Mouse (Mus musculus): Measurements from ENCODE around the gene Ctu1. TPM values are rescaled to one million over a fixed set of nuclear protein-coding genes. Genes with fewer than 3 reads are reported as not detected.
A peak's percentile ranks its signal among the peaks of the same experiment; 100 is the strongest.

Ctu1 gene
- 4.1 and 5.3 TPM in 2 replicates for polyA plus RNA-seq (2015; fragmentation: Nextera tagmentation; extraction: Ambion mirVana)

DNA sequence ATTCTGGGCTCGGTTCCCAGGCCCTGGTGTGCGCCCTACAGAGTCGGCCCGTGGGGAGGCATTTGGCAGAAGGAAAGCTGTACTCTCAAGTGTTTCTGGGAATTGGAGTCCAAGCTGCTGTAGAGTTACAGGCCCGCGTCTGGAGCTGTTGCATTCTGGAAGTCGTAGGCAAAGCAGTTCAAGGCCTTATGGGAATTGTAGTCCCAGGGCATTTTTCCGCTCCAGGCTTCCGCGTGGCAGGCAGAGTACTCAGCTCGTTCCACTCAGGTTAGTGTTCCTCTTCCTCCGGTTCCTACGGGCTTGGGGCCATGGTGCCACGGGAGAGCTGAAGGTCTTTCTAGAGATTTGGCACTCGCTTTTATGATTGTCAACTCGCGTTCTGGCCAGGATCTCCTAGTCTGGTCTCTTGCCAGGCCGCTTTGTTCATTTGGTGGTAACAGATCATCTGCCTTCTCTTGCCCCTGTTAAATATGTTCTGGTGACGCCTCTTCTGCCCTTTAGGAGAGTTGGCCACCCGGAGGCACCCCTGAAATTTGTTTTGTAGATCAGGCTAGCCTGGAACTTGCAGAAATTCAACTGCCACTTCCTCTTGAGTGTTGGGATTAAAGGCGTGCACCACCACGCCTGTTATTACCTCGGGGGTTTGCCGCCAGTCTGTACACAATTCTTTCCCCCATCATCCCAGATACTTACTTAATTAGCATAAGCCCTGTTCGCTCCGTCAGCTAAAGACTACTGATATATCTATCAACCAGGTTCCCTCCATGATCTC lies at the start of gene Ctu1:
Ctu1 (plus strand) TSS at position 208 of the 772 bp plus-strand sequence.
- ATAC-seq (ENCODE audit: insufficient read depth): peak; percentile 86
- Histone ChIP-seq H3K9me3 (replicated peaks) (no peaks in the 10 kb centered on the region), H3K4me1 (replicated peaks) (peaks cover 21% of the 10 kb centered on the region), H3K4me3 (replicated peaks) (peak within 1 kb of the TSS; percentile 69), H3K27ac (replicated peaks) (0 out of 2 replicates have a peak within 1 kb of the TSS, but pooled peaks have one; percentile 33), H3K9ac (peak within 1 kb of the TSS; percentile 65), H3K36me3 (replicated peaks) (peaks cover 23% of the 10 kb centered on the region), H3K27me3 (no peaks in the 10 kb centered on the region), H3K4me2 (peak within 1 kb of the TSS; percentile 72)
- under 1% methylated on average over 26 of the region's 26 CpGs for WGBS (ENCODE audit: insufficient replicate concordance)

DNA sequence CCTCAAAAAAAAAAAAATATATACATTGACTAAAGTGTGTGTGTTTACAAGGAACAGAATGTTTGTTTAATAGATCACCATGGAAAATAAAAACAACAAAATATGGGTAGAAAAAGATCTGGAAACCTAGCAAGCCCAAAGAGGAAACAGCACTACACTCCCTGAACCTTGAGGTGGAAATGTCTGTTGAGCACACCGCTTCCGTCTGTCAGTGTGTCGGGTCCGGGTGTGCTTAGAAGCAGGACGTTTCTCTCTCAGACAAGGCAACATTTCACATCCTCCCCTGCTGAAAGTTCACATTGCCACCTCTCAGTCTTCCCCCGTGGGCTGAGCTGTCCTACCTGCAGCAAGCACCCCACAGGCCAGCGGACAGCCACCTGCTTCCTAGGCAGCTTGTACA lies 48.9 kb upstream of the Ctu1 start:
- no peak overlapping the region for H3K9ac ChIP-seq
- no peaks in the 10 kb centered on the region for H3K4me1 ChIP-seq (replicated peaks)
- no peak overlapping the region for H3K4me2 ChIP-seq
- no peak overlapping the region for H3K4me3 ChIP-seq (replicated peaks)
- H3K9me3 ChIP-seq (replicated peaks): no peaks in the 10 kb centered on the region
- ATAC-seq (ENCODE audit: insufficient read depth): no peak
- H3K27ac ChIP-seq (replicated peaks): no peak overlapping the region
- no peaks in the 10 kb centered on the region for H3K36me3 ChIP-seq (replicated peaks)
- WGBS (ENCODE audit: insufficient replicate concordance): 45% methylated on average over 7 of the region's 7 CpGs
- H3K27me3 ChIP-seq: no peaks in the 10 kb centered on the region

DNA sequence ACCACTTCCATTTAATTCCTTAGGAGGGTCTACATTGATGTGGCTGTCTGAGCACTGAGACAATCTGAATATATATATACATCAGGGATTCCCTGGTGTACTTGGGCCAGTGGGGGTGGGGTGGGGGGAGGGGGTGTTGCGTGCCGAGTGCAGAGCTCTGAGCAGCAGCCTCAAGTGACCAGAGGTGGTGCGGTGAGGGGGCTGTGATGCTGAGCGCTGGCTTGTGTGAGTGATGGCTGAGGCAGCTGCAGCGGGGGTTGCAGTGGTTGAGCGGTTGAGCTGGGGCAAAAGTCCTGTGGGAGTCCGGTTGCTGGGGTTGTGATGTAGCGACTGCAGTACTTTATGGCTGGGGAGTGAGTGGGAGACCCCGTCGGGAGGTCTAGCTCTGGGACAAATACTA lies 48.0 kb upstream of the Ctu1 start:
- WGBS (ENCODE audit: insufficient replicate concordance): 27% methylated on average over 10 of the region's 10 CpGs

GRCm38 (mm10) chr7:43625065-43625464 lies 46.8 kb upstream of the Ctu1 start:
- H3K4me2 ChIP-seq: no peak overlapping the region
- H3K36me3 ChIP-seq (replicated peaks): no peaks in the 10 kb centered on the region
- H3K4me3 ChIP-seq (replicated peaks): no peak overlapping the region
- H3K9ac ChIP-seq: no peak overlapping the region
- H3K9me3 ChIP-seq (replicated peaks): no peaks in the 10 kb centered on the region
- no peaks in the 10 kb centered on the region for H3K27me3 ChIP-seq
- 41% methylated on average over 3 of the region's 3 CpGs for WGBS (ENCODE audit: insufficient replicate concordance)
- H3K27ac ChIP-seq (replicated peaks): no peak overlapping the region
- H3K4me1 ChIP-seq (replicated peaks): no peaks in the 10 kb centered on the region
- ATAC-seq (ENCODE audit: insufficient read depth): no peak

More for the DNA sequence above, 48.0 kb upstream of the Ctu1 start:
- Histone ChIP-seq H3K4me1 (replicated peaks) (no peaks in the 10 kb centered on the region), H3K4me3 (replicated peaks) (no peak overlapping the region), H3K4me2 (no peak overlapping the region), H3K9ac (no peak overlapping the region), H3K27me3 (no peaks in the 10 kb centered on the region), H3K9me3 (replicated peaks) (no peaks in the 10 kb centered on the region), H3K36me3 (replicated peaks) (no peaks in the 10 kb centered on the region), H3K27ac (replicated peaks) (no peak overlapping the region)
- no peak for ATAC-seq (ENCODE audit: insufficient read depth)

GRCm38 (mm10) chr7:43625794-43626422 lies 45.9 kb upstream of the Ctu1 start:
- Histone ChIP-seq H3K4me3 (replicated peaks) (no peak overlapping the region), H3K9ac (no peak overlapping the region), H3K4me2 (no peak overlapping the region), H3K27ac (replicated peaks) (no peak overlapping the region), H3K9me3 (replicated peaks) (no peaks in the 10 kb centered on the region), H3K4me1 (replicated peaks) (no peaks in the 10 kb centered on the region), H3K27me3 (no peaks in the 10 kb centered on the region), H3K36me3 (replicated peaks) (no peaks in the 10 kb centered on the region)
- WGBS (ENCODE audit: insufficient replicate concordance): 57% methylated on average over 8 of the region's 8 CpGs
- ATAC-seq (ENCODE audit: insufficient read depth): no peak

DNA sequence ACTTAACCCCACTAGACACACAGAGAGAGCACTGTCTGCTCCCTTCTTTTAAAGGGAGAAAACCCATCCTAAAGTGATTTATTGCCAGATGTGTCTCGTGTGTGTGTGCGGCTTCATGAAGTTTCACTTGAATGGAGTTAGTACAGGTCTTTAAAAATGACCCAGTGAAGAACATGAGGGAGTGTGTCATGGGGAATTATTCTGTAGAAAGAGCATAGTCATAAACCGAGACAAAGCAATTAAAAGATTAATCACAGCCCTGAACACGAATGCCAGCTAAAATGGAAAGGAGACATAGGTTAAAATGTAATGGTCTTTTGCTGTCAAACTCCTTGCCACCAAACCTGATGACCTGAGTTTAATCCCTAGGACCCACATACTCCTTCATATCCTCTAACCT lies 37.9 kb upstream of the Ctu1 start:
- Histone ChIP-seq H3K36me3 (replicated peaks) (no peaks in the 10 kb centered on the region), H3K9me3 (replicated peaks) (no peaks in the 10 kb centered on the region), H3K27ac (replicated peaks) (no peak overlapping the region), H3K4me1 (replicated peaks) (no peaks in the 10 kb centered on the region), H3K27me3 (no peaks in the 10 kb centered on the region), H3K9ac (no peak overlapping the region), H3K4me2 (no peak overlapping the region), H3K4me3 (replicated peaks) (no peak overlapping the region)
- 62% methylated on average over 4 of the region's 4 CpGs for WGBS (ENCODE audit: insufficient replicate concordance)
- ATAC-seq (ENCODE audit: insufficient read depth): no peak

DNA sequence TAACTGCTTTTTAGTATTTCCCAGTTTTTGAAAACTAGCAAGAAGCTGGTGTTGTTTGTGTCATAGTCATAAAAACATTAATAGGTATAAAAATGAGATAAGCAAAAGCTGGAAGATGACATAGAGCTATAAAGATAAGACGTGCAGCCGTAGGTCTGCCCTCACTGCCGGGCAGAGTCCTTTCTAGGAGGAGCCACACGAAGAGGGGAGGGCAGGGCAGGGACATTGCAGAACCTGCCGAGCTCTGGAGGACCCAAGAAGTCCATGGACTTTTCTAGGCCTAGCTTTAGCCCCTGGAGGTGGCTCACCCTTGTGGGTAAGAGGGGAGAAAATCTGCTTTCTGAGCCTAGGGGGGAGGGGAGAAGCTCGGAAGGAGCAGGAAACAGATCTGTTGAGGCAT lies 37.3 kb upstream of the Ctu1 start, which contains the start of gene Ceacam18:
Ceacam18 (plus strand) TSS at position 208 of the 400 bp plus-strand sequence.
- Histone ChIP-seq H3K27ac (replicated peaks) (no peak within 1 kb of the TSS), H3K9me3 (replicated peaks) (no peaks in the 10 kb centered on the region), H3K9ac (no peak within 1 kb of the TSS), H3K27me3 (no peaks in the 10 kb centered on the region), H3K4me2 (no peak within 1 kb of the TSS), H3K36me3 (replicated peaks) (no peaks in the 10 kb centered on the region), H3K4me3 (replicated peaks) (no peak within 1 kb of the TSS), H3K4me1 (replicated peaks) (no peaks in the 10 kb centered on the region)
- WGBS (ENCODE audit: insufficient replicate concordance): 27% methylated on average over 6 of the region's 6 CpGs
- no peak for ATAC-seq (ENCODE audit: insufficient read depth)

DNA sequence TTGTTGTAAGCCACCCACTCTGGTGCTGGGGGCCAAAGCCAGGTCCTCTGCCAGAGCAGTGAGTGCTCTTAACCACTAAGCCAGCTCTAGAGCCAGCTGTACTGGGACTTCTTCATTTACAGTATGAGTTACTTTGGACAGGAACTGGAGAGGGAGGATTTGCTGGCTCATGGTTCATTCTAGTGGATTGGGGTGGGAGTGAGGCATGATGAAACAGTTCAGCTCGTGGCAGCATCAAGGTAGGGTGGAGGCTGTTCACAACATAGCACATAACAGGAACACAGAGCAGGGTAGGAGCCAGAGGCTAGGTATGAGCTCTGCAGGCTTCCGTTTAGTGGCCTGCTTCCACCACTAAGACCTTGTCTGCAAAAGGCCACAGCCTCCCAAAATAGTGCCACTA lies 35.6 kb upstream of the Ctu1 start:
- Histone ChIP-seq H3K9me3 (replicated peaks) (no peaks in the 10 kb centered on the region), H3K27me3 (no peaks in the 10 kb centered on the region), H3K4me1 (replicated peaks) (no peaks in the 10 kb centered on the region), H3K27ac (replicated peaks) (no peak overlapping the region), H3K9ac (no peak overlapping the region), H3K36me3 (replicated peaks) (no peaks in the 10 kb centered on the region), H3K4me3 (replicated peaks) (no peak overlapping the region), H3K4me2 (no peak overlapping the region)
- no peak for ATAC-seq (ENCODE audit: insufficient read depth)
- WGBS (ENCODE audit: insufficient replicate concordance): 23% methylated on average over 2 of the region's 2 CpGs

DNA sequence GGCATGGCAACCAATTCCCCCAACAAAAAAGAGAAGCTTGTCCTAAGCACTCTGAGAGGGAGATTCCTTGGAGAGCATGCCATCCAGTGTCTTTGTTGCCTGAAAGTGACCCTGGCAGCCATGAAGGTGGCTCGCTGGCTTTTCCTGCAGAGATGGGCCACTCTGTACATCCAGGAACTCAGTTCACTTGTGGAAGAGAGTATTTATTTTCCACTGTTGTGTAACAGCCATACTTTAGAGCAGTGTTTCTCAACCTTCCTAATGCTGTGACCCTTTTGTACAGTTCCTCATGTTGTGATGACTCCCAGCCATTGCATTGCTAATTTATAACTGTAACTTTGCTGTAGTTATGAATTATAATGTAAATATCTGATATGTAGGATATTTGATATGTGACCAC lies 34.7 kb upstream of the Ctu1 start:
- 50% methylated on average over 1 of the region's 1 CpGs for WGBS (ENCODE audit: insufficient replicate concordance)
- H3K4me1 ChIP-seq (replicated peaks): no peaks in the 10 kb centered on the region
- H3K9me3 ChIP-seq (replicated peaks): no peaks in the 10 kb centered on the region
- no peak for ATAC-seq (ENCODE audit: insufficient read depth)
- H3K27me3 ChIP-seq: no peaks in the 10 kb centered on the region
- no peak overlapping the region for H3K4me3 ChIP-seq (replicated peaks)
- H3K9ac ChIP-seq: no peak overlapping the region
- H3K36me3 ChIP-seq (replicated peaks): no peaks in the 10 kb centered on the region
- H3K27ac ChIP-seq (replicated peaks): no peak overlapping the region
- no peak overlapping the region for H3K4me2 ChIP-seq

- no peak overlapping the region for H3K9ac ChIP-seq
- 54% methylated on average over 5 of the region's 5 CpGs for WGBS (ENCODE audit: insufficient replicate concordance)
- no peaks in the 10 kb centered on the region for H3K27me3 ChIP-seq
- ATAC-seq (ENCODE audit: insufficient read depth): no peak
- H3K9me3 ChIP-seq (replicated peaks): no peaks in the 10 kb centered on the region
- H3K36me3 ChIP-seq (replicated peaks): no peaks in the 10 kb centered on the region
- no peak overlapping the region for H3K4me3 ChIP-seq (replicated peaks)
- H3K4me2 ChIP-seq: no peak overlapping the region
- H3K4me1 ChIP-seq (replicated peaks): no peaks in the 10 kb centered on the region
- peak overlapping the region; percentile 38 for H3K27ac ChIP-seq (replicated peaks)
Observed at GRCm38 (mm10) chr7:43642587-43642986, 29.2 kb upstream of the Ctu1 start.

GRCm38 (mm10) chr7:43643046-43643652 lies 28.7 kb upstream of the Ctu1 start:
- Histone ChIP-seq H3K4me1 (replicated peaks) (no peaks in the 10 kb centered on the region), H3K4me3 (replicated peaks) (no peak overlapping the region), H3K36me3 (replicated peaks) (no peaks in the 10 kb centered on the region), H3K9me3 (replicated peaks) (no peaks in the 10 kb centered on the region), H3K9ac (no peak overlapping the region), H3K27me3 (no peaks in the 10 kb centered on the region), H3K4me2 (no peak overlapping the region), H3K27ac (replicated peaks) (peak overlapping the region; percentile 38)
- ATAC-seq (ENCODE audit: insufficient read depth): no peak
- WGBS (ENCODE audit: insufficient replicate concordance): 53% methylated on average over 17 of the region's 17 CpGs
